Mouse (Mus musculus) midbrain, embryonic 15.5 days (tissue): ENCODE data around the gene Irx6. TPM values are rescaled to one million over a fixed set of nuclear protein-coding genes. Genes with fewer than 3 reads are reported as not detected.

Source experiments
- ATAC-seq: fragments of 200-750 bp; cut with Nextera tagmentation; replicated peaks from 2 replicates; pipeline ENCODE4 v1.8.0; 2017; ENCODE audit warnings: moderate TSS enrichment
- H3K27ac ChIP-seq: fragments of 300-500 bp; sonication (generic); 2 replicates; pipeline ENCODE4 v1.5.1; 2015; ENCODE audit warnings: mild to moderate bottlenecking, inconsistent platforms
- H3K27me3 ChIP-seq: fragments of 300-500 bp; sonication (generic); replicated peaks from 2 replicates; pipeline ENCODE4 v1.6.1; 2015; ENCODE audit warnings: inconsistent platforms
- H3K36me3 ChIP-seq: fragments of 300-500 bp; sonication (generic); replicated peaks from 2 replicates; pipeline ENCODE4 v1.6.1; 2015; ENCODE audit warnings: inconsistent platforms
- H3K4me1 ChIP-seq: fragments of 300-500 bp; sonication (generic); 2 replicates; pipeline ENCODE4 v1.6.1; 2015; ENCODE audit warnings: inconsistent platforms
- H3K4me2 ChIP-seq: fragments of 300-500 bp; sonication (generic); 2 replicates; pipeline ENCODE4 v1.6.1; 2015; ENCODE audit warnings: inconsistent platforms, mild to moderate bottlenecking, moderate library complexity
- H3K4me3 ChIP-seq: fragments of 300-500 bp; sonication (generic); 2 replicates; pipeline ENCODE4 v1.5.1; 2015; ENCODE audit warnings: mild to moderate bottlenecking, inconsistent platforms
- H3K9ac ChIP-seq: fragments of 300-500 bp; sonication (generic); 2 replicates; pipeline ENCODE4 v1.6.1; 2015; ENCODE audit warnings: mild to moderate bottlenecking, inconsistent platforms
- H3K9me3 ChIP-seq: fragments of 300-500 bp; sonication (generic); 2 replicates; pipeline ENCODE4 v1.6.1; 2016; ENCODE audit warnings: inconsistent platforms
- WGBS: fragments of 180-500 bp; shearing (Covaris S2); methylation state at CpG from one replicate; pipeline ENCODE4 v1.1.7; 2015; ENCODE audit warnings: mixed read lengths; 5-methylcytosine and 5-hydroxymethylcytosine counted together
- polyA plus RNA-seq: library from polyadenylated mRNA; unstranded; fragments of >200 nt; fragmentation: Nextera tagmentation; extraction: Ambion mirVana; gene quantifications from 2 replicates; pipeline ENCODE4 v1.2.1, GENCODE M21; 2015

Gene Irx6
- polyA plus RNA-seq, 1 experiment from 2014 or later, result 5.6 TPM

GRCm38 (mm10) chr8:92724359-92724758 lies 50.3 kb downstream of the Irx6 start:
- peaks cover 24% of the 10 kb centered on the region for H3K4me1 ChIP-seq
- no peak overlapping the region for H3K4me3 ChIP-seq
- no peak overlapping the region for H3K4me2 ChIP-seq
- no peak overlapping the region for H3K9ac ChIP-seq
- H3K36me3 ChIP-seq, result no peaks in the 10 kb centered on the region
- no peaks in the 10 kb centered on the region for H3K9me3 ChIP-seq
- H3K27ac ChIP-seq, result no peak overlapping the region
- no peaks in the 10 kb centered on the region for H3K27me3 ChIP-seq
- no peak for ATAC-seq
- WGBS, result 56% methylated on average over 8 of the region's 8 CpGs

Other genes with a start within 250 kb of the Irx6 start
- 22.3 and 22.7 TPM in 2 replicates for gene Mmp2, start 153.0 kb downstream of the Irx6 start, polyA plus RNA-seq
- 7.3 and 8.9 TPM in 2 replicates for gene Lpcat2, start 181.1 kb downstream of the Irx6 start, polyA plus RNA-seq
- 0.23 and 0.45 TPM in 2 replicates for gene Capns2, start 227.1 kb downstream of the Irx6 start, polyA plus RNA-seq